Mouse (Mus musculus): ENCODE results near the gene Nek2. TPM values are rescaled to one million over a fixed set of nuclear protein-coding genes. Genes with fewer than 3 reads are reported as not detected.

The Nek2 gene
- polyA plus RNA-seq, 1 experiment from 2014 or later = 49.4 TPM

GRCm38 (mm10) chr1:191802093-191802819 is 19.0 kb upstream of the Nek2 start:
- H3K4me2 ChIP-seq = no peak overlapping the region
- no peak overlapping the region for H3K27ac ChIP-seq
- ATAC-seq = no peak
- no peaks in the 10 kb centered on the region for H3K36me3 ChIP-seq
- H3K9me3 ChIP-seq (replicated peaks) = no peaks in the 10 kb centered on the region; the same call in 1 of the 2 replicates
- no peak overlapping the region for H3K4me3 ChIP-seq
- no peaks in the 10 kb centered on the region for H3K4me1 ChIP-seq
- 54% methylated on average over 9 of the region's 9 CpGs for WGBS (ENCODE audit: insufficient replicate concordance)
- H3K27me3 ChIP-seq (replicated peaks) = no peaks in the 10 kb centered on the region
- H3K9ac ChIP-seq = no peak overlapping the region

DNA sequence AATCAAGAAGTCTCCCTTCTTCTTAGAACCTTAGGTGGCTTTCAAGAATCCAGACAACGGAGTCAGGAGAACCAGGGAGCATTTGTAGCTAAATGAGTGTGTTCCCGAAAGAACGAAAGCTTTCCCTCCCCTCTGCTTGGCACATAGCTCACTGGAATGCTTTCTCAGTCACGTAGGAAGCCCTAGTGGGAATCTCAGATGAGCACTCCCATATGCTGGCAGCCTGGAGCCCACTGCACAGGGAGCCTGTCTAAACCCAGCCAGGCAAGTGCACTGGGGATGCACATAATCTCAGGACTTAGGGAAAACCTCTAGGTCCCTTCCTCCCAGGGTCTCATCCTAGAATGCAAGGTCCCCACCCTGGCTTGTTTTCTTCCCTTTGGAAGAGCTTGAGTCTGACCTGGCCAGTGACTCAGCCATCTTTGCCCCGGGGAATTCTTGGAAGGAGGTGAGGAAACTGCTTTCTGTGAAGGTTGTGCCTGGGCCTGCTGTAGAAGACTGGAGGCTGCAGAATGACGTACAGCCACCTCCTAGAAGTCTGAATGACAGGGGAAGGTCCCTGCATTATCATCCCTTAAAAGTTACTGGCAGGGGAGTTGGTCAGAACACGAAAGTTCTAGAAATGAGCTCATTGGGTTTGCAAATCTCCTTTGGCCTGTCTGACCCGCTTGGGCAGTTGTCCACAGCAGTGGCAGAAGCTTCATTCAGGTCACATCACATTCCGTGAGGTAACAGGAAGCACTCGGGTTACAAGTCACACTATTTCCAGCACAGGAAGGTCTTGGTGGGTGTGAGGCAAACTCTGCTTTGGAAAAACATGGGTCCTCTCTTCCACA is 18.2 kb upstream of the Nek2 start:
- Histone ChIP-seq H3K9ac (no peak overlapping the region), H3K27me3 (replicated peaks) (no peaks in the 10 kb centered on the region), H3K4me2 (no peak overlapping the region), H3K9me3 (replicated peaks) (no peaks in the 10 kb centered on the region; the same call in 1 of the 2 replicates), H3K27ac (no peak overlapping the region), H3K4me3 (no peak overlapping the region), H3K4me1 (no peaks in the 10 kb centered on the region), H3K36me3 (no peaks in the 10 kb centered on the region)
- 55% methylated on average over 10 of the region's 10 CpGs for WGBS (ENCODE audit: insufficient replicate concordance)
- no peak for ATAC-seq

DNA sequence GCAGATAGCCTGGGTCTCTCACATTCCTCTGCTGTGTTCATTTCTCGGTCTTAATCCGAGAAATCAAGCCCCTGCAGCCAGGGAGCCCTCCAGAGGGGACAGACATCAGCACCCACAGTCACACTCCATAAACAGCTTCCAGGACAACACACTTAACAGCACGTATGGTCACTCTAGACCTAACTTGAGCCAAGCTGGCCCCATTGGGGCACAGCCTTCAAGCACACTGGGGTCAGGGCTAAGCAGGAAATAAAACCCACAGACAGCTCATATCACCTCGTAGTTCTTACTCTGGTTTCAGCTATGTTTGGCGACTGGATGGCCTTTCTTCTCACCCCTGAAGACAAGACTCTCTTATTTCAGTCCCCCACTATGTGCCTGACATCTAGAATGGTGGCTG is 16.5 kb upstream of the Nek2 start:
- Histone ChIP-seq H3K4me1 (no peaks in the 10 kb centered on the region), H3K9ac (no peak overlapping the region), H3K27me3 (replicated peaks) (no peaks in the 10 kb centered on the region), H3K27ac (no peak overlapping the region), H3K9me3 (replicated peaks) (no peaks in the 10 kb centered on the region; the same call in 1 of the 2 replicates), H3K4me2 (no peak overlapping the region), H3K36me3 (no peaks in the 10 kb centered on the region), H3K4me3 (no peak overlapping the region)
- no peak for ATAC-seq
- WGBS (ENCODE audit: insufficient replicate concordance) = 28% methylated on average over 5 of the region's 5 CpGs

- WGBS (ENCODE audit: insufficient replicate concordance) = 45% methylated on average over 6 of the region's 6 CpGs
- ATAC-seq = no peak
- H3K4me1 ChIP-seq = no peaks in the 10 kb centered on the region
- H3K4me3 ChIP-seq = no peak overlapping the region
- H3K27ac ChIP-seq = no peak overlapping the region
- no peak overlapping the region for H3K9ac ChIP-seq
- no peaks in the 10 kb centered on the region for H3K27me3 ChIP-seq (replicated peaks)
- H3K9me3 ChIP-seq (replicated peaks) = no peaks in the 10 kb centered on the region; the same call in 1 of the 2 replicates
- H3K4me2 ChIP-seq = no peak overlapping the region
- no peaks in the 10 kb centered on the region for H3K36me3 ChIP-seq
Measured at GRCm38 (mm10) chr1:191805788-191806187, 15.5 kb upstream of the Nek2 start.

DNA sequence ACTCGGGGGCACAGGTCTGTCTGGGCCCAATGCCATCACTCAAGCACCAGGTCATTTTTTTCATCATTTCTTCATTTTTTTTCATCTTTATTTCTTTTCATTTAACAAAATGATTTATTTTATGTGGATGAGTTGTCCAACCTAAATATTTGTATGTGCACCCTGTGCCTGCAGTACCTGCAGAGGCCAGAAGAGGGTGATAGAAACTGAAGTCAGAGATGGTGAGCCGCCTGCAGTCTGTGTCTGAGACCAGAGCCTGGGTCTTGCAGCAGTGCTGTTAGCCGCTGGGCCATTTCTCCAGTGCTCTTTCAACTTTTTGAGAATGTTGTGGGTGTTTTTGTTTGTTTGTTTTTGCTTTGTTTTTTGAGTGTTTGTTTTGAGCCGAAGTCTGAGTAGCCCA is 14.5 kb upstream of the Nek2 start:
- Histone ChIP-seq H3K36me3 (no peaks in the 10 kb centered on the region), H3K27ac (no peak overlapping the region), H3K4me2 (no peak overlapping the region), H3K4me1 (no peaks in the 10 kb centered on the region), H3K9ac (no peak overlapping the region), H3K27me3 (replicated peaks) (no peaks in the 10 kb centered on the region), H3K9me3 (replicated peaks) (no peaks in the 10 kb centered on the region; the same call in 1 of the 2 replicates), H3K4me3 (no peak overlapping the region)
- no peak for ATAC-seq
- WGBS (ENCODE audit: insufficient replicate concordance) = 80% methylated on average over 4 of the region's 4 CpGs

- no peak overlapping the region for H3K9ac ChIP-seq
- no peak overlapping the region for H3K27ac ChIP-seq
- H3K4me1 ChIP-seq = no peaks in the 10 kb centered on the region
- no peaks in the 10 kb centered on the region; the same call in 1 of the 2 replicates for H3K9me3 ChIP-seq (replicated peaks)
- H3K36me3 ChIP-seq = no peaks in the 10 kb centered on the region
- H3K27me3 ChIP-seq (replicated peaks) = no peaks in the 10 kb centered on the region
- no peak for ATAC-seq
- H3K4me3 ChIP-seq = no peak overlapping the region
- no peak overlapping the region for H3K4me2 ChIP-seq
- 62% methylated on average over 7 of the region's 7 CpGs for WGBS (ENCODE audit: insufficient replicate concordance)
Measured at GRCm38 (mm10) chr1:191807979-191808378, 13.3 kb upstream of the Nek2 start.

- no peaks in the 10 kb centered on the region for H3K36me3 ChIP-seq
- H3K9me3 ChIP-seq (replicated peaks) = no peaks in the 10 kb centered on the region; the same call in 1 of the 2 replicates
- no peak overlapping the region for H3K4me2 ChIP-seq
- no peak overlapping the region for H3K27ac ChIP-seq
- H3K27me3 ChIP-seq (replicated peaks) = no peaks in the 10 kb centered on the region
- no peak overlapping the region for H3K4me3 ChIP-seq
- H3K4me1 ChIP-seq = no peaks in the 10 kb centered on the region
- no peak overlapping the region for H3K9ac ChIP-seq
- 73% methylated on average over 12 of the region's 12 CpGs for WGBS (ENCODE audit: insufficient replicate concordance)
- ATAC-seq = no peak
Measured at GRCm38 (mm10) chr1:191808688-191809223, 12.5 kb upstream of the Nek2 start.

GRCm38 (mm10) chr1:191811774-191812173 is 9.5 kb upstream of the Nek2 start:
- Histone ChIP-seq H3K4me1 (no peaks in the 10 kb centered on the region), H3K9ac (no peak overlapping the region), H3K4me3 (no peak overlapping the region), H3K36me3 (no peaks in the 10 kb centered on the region), H3K27ac (no peak overlapping the region), H3K27me3 (replicated peaks) (no peaks in the 10 kb centered on the region), H3K9me3 (replicated peaks) (no peaks in the 10 kb centered on the region; the same call in 1 of the 2 replicates), H3K4me2 (no peak overlapping the region)
- 79% methylated on average over 12 of the region's 12 CpGs for WGBS (ENCODE audit: insufficient replicate concordance)
- no peak for ATAC-seq

DNA sequence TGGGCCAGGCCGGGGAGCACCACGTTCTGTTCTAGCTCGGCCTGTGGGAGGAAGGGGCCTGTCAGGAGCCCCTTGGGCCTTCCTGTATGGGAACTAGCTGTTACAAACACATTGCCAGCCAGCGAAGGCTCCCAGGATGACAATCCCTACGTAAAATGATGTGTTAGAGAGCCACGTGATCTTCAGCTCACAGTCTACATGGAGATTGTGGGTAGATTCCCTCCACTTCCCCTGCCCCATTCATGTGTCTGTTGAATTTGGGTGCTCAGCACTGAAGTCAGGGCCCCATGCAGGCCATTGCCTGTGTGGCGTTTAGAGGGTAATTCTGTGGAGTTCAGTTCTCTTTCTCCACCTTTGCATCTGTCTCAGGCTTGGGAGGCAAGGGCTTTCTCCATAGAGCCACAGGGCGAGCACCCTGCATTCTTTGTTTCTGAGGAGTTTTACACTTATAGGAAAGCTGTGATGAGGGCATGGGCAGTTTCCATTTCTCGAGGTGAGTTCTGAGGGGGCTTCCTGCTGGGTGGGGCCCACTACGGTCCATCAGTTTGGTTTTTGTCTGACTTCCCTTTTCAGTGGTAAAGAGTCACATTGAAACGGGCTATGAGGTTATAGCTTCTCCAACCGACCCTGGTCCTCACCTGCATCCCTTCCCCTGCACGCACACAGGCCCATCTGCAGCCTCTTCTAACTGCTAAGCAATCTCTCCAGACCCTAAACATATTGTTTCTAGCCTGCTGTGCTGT is 8.1 kb upstream of the Nek2 start:
- no peak for ATAC-seq
- no peak overlapping the region for H3K27ac ChIP-seq
- no peaks in the 10 kb centered on the region for H3K9me3 ChIP-seq (replicated peaks)

GRCm38 (mm10) chr1:191814240-191814639 is 7.0 kb upstream of the Nek2 start:
- Histone ChIP-seq H3K9me3 (replicated peaks) (no peaks in the 10 kb centered on the region), H3K36me3 (no peaks in the 10 kb centered on the region), H3K9ac (no peak overlapping the region), H3K4me2 (no peak overlapping the region), H3K27ac (no peak overlapping the region), H3K4me1 (0 out of 2 replicates have a peak, but pooled peaks cover 3% of the 10 kb centered on the region), H3K4me3 (no peak overlapping the region), H3K27me3 (replicated peaks) (no peaks in the 10 kb centered on the region)
- 49% methylated on average over 4 of the region's 4 CpGs for WGBS (ENCODE audit: insufficient replicate concordance)
- ATAC-seq = no peak

More for the DNA sequence above, 8.1 kb upstream of the Nek2 start:
- no peak overlapping the region for H3K9ac ChIP-seq
- H3K27me3 ChIP-seq (replicated peaks) = no peaks in the 10 kb centered on the region
- 47% methylated on average over 13 of the region's 13 CpGs for WGBS (ENCODE audit: insufficient replicate concordance)
- no peak overlapping the region for H3K4me3 ChIP-seq
- H3K4me2 ChIP-seq = no peak overlapping the region
- no peaks in the 10 kb centered on the region for H3K36me3 ChIP-seq
- H3K4me1 ChIP-seq = 0 out of 2 replicates have a peak, but pooled peaks cover 3% of the 10 kb centered on the region

DNA sequence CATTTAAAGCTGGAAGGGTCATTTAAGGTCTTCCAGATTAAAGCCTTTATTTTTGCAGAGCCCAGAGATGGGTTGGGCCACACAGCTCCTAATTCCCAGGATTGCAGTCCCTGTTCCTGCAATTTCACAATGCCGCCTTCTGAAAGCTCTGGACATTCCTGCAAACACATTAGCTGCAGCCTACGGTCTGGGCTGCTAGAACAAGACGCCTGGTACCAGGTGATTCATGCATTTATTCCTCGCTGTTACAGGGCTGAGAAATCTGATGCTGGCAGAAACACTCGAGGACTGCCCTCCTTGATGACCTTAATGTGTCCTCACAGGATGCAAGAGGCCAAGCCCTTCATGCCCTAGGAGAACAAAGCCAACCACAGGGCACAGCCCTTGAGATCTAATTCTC is 6.3 kb upstream of the Nek2 start:
- Histone ChIP-seq H3K4me3 (no peak overlapping the region), H3K4me1 (0 out of 2 replicates have a peak, but pooled peaks cover 3% of the 10 kb centered on the region), H3K4me2 (no peak overlapping the region), H3K36me3 (no peaks in the 10 kb centered on the region), H3K9ac (no peak overlapping the region), H3K9me3 (replicated peaks) (no peaks in the 10 kb centered on the region), H3K27ac (no peak overlapping the region), H3K27me3 (replicated peaks) (no peaks in the 10 kb centered on the region)
- no peak for ATAC-seq
- WGBS (ENCODE audit: insufficient replicate concordance) = 65% methylated on average over 5 of the region's 5 CpGs

All from liver, embryonic 12.5 days (tissue).